23 mouse cellular contexts compared by ENCODE assay signal in the genomic region with DNA sequence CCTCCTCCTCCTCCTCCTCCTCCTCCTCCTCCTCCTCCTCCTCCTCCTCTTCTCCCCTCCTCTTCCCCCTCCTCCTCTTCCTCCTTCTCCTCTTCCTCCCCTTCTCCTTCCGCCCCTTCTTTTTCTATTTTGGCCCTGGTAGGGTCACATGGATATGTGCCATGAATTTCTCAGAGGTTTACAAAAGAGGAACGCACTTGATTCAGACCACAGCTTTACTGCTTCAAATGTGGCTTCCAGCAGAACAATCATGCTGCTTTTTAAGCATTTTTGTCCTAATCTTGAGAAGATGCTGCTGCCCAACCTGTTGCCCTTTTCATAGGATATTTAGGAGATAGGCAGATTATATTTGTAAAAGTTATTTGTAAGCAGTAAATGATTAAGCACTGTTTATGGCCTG.
"Had no signal": no experiment of that assay in that cellular context is flagged by ENCODE, and none has a peak within 500 bp of the region (broad histone marks: within the 10 kb centered on the region; RNA-seq: fewer than 3 reads in every experiment).

No protein-coding gene starts in this region.

- H3K4me1 ChIP-seq: heart, embryonic 13.5 days; heart, embryonic 15.5 days; hindbrain, embryonic 13.5 days; hindbrain, embryonic 15.5 days; liver, embryonic 13.5 days had no signal

- H3K27ac ChIP-seq: heart, embryonic 13.5 days; heart, embryonic 15.5 days; hindbrain, embryonic 13.5 days; hindbrain, embryonic 15.5 days; hindbrain, postnatal 0 days; kidney, embryonic 15.5 days; kidney, postnatal 0 days; left cerebral cortex, adult 2 months; liver, embryonic 13.5 days had no signal

- DNase-seq: gastrocnemius, postnatal 14 days; gastrocnemius, postnatal 36 days; heart, adult 18-20 months; heart, postnatal 14 days; heart, postnatal 36 days; kidney, adult 11 months; kidney, adult 2 months; kidney, adult 9 months; kidney, postnatal 14 days; kidney, postnatal 36 days; liver; liver, embryonic 13.5 days had no signal

- ATAC-seq: hindbrain, postnatal 0 days; intestine, embryonic 16.5 days had no signal

- H3K4me2 ChIP-seq: heart, embryonic 11.5 days; heart, embryonic 13.5 days; heart, embryonic 15.5 days; hindbrain, embryonic 13.5 days; hindbrain, embryonic 15.5 days; kidney, embryonic 15.5 days; liver, embryonic 11.5 days; liver, embryonic 13.5 days had no signal

- H3K36me3 ChIP-seq: heart, embryonic 13.5 days; heart, embryonic 15.5 days; hindbrain, embryonic 13.5 days; hindbrain, embryonic 15.5 days; kidney, embryonic 15.5 days; liver, embryonic 13.5 days had no signal

- H3K9ac ChIP-seq: heart, embryonic 13.5 days; heart, embryonic 15.5 days; hindbrain, embryonic 13.5 days; hindbrain, embryonic 15.5 days; kidney, embryonic 15.5 days; liver, embryonic 13.5 days had no signal

- H3K4me3 ChIP-seq: heart, embryonic 13.5 days; heart, embryonic 15.5 days; hindbrain, embryonic 13.5 days; hindbrain, embryonic 15.5 days; kidney, embryonic 15.5 days; left cerebral cortex, adult 2 months; liver, embryonic 13.5 days had no signal

- H3K9me3 ChIP-seq: heart, embryonic 13.5 days; heart, embryonic 15.5 days; hindbrain, embryonic 13.5 days; hindbrain, embryonic 15.5 days; kidney, embryonic 15.5 days; liver, embryonic 13.5 days had no signal

- H3K27me3 ChIP-seq: heart, embryonic 13.5 days; heart, embryonic 15.5 days; kidney, embryonic 15.5 days; liver, embryonic 13.5 days had no signal
